ENCODE assay signal across 9 mouse cellular contexts in genomic region chr3:90313367-90313766, GRCm38 (mm10). TPM values are rescaled to one million over a fixed set of nuclear protein-coding genes. Genes with fewer than 3 reads are reported as not detected.
DNase-seq lines count a peak whose midpoint lies in the region; ATAC-seq and TF ChIP-seq lines count a peak whose summit lies in the region.
"Had no signal": no experiment of that assay in that cellular context is flagged by ENCODE, and none has a peak within 500 bp of the region (broad histone marks: within the 10 kb centered on the region; RNA-seq: fewer than 3 reads in every experiment).

No protein-coding gene starts in this region.

- no peak for TF ChIP-seq POLR2A in heart, adult 2 months (IDR thresholded peaks at IDR 0.05; ENCODE audit: insufficient read depth, low read depth, low read length)

- no peak for DNase-seq in heart, adult 2 months
- no peak for DNase-seq in heart, adult 11 months
- peak; percentile 10 for DNase-seq in thymus, postnatal 25 days
- DNase-seq in thymus, adult 18-20 months: no peak
- DNase-seq in MN1 (ENCODE audit: low spot score): no peak
- no peak for DNase-seq in layer of hippocampus, postnatal 14 days (ENCODE audit: low spot score in 2 of 2)
- no peak for DNase-seq in ovary, postnatal 36 days (ENCODE audit: low spot score)

- H3K79me2 ChIP-seq in heart, adult 2 months (replicated peaks; ENCODE audit: control insufficient read depth, insufficient read depth, low read length): peaks cover 4% of the 10 kb centered on the region

- H3K27ac ChIP-seq in heart, adult 2 months: no peak overlapping the region
- H3K27ac ChIP-seq: heart, embryonic 13.5 days had no signal

- no peaks in the 10 kb centered on the region; the same call in 1 of the 2 replicates for H3K4me1 ChIP-seq in heart, adult 2 months (ENCODE audit: control insufficient read depth, insufficient read depth, low read length)

- intact Hi-C loops in heart, adult 2 months (cut with DNase I): no loop called here

- ATAC-seq in granulocyte monocyte progenitor cell, adult 5-6 weeks (replicated peaks; ENCODE audit: poor library complexity, severe bottlenecking): peak; percentile 85

- peaks cover 3% of the 10 kb centered on the region for H3K36me3 ChIP-seq in heart, adult 2 months (ENCODE audit: control insufficient read depth, insufficient read depth, low read length)
- H3K36me3 ChIP-seq: heart, embryonic 13.5 days had no signal

- TF ChIP-seq EP300 in heart, adult 2 months (IDR thresholded peaks at IDR 0.05; ENCODE audit: insufficient read depth, low read depth, low read length): no peak

- H3K9ac ChIP-seq in heart, adult 2 months (ENCODE audit: low read depth, low read length): no peak overlapping the region
- H3K9ac ChIP-seq: heart, embryonic 13.5 days had no signal

- peak; percentile 68 for TF ChIP-seq CTCF in heart, adult 2 months (IDR thresholded peaks at IDR 0.05)

- H3K27me3 ChIP-seq in heart, adult 2 months (ENCODE audit: control insufficient read depth, insufficient read depth, low read length): no peaks in the 10 kb centered on the region
- H3K27me3 ChIP-seq: heart, embryonic 13.5 days had no signal

- no peak overlapping the region for H3K4me3 ChIP-seq in heart, adult 2 months
- H3K4me3 ChIP-seq: heart, embryonic 13.5 days had no signal

RNA-seq across cellular contexts. Expression of gene Gatad2b, which starts 20.4 kb away (rescaled TPM):
- total RNA-seq in heart, adult 2 months (2021): 10 to 100 TPM; 40.0 to 45.3 TPM
- 17.7 and 21.0 TPM in 2 replicates for polyA plus RNA-seq in heart, adult 2 months (2012; rRNA removed)
- 68.7 and 83.6 TPM in 2 replicates for total RNA-seq in granulocyte monocyte progenitor cell, adult 5-6 weeks (2014; fragmentation: Nextera tagmentation)
- 19.4 and 19.9 TPM in 2 replicates for total RNA-seq in granulocyte monocyte progenitor cell, adult 5-6 weeks (2017)
- 10 to 100 TPM; 92.7 to 96.5 TPM for total RNA-seq in layer of hippocampus, postnatal 14 days (2021)

RNA-seq across cellular contexts. Expression of gene Dennd4b, which starts 48.4 kb away (rescaled TPM):
- 10 to 100 TPM; 35.7 to 36.5 TPM for total RNA-seq in heart, adult 2 months (2021)
- 45.6 and 45.9 TPM in 2 replicates for polyA plus RNA-seq in heart, adult 2 months (2012; rRNA removed)
- 28.1 and 37.5 TPM in 2 replicates for total RNA-seq in granulocyte monocyte progenitor cell, adult 5-6 weeks (2014; fragmentation: Nextera tagmentation)
- total RNA-seq in granulocyte monocyte progenitor cell, adult 5-6 weeks (2017): 13.6 and 16.5 TPM in 2 replicates
- 10 to 100 TPM; 22.4 to 24.4 TPM for total RNA-seq in layer of hippocampus, postnatal 14 days (2021)

RNA-seq across cellular contexts. Expression of gene Crtc2, which starts 59.4 kb away (rescaled TPM):
- total RNA-seq in heart, adult 2 months (2021): 10 to 100 TPM; 16.6 to 17.1 TPM
- 32.9 and 33.7 TPM in 2 replicates for polyA plus RNA-seq in heart, adult 2 months (2012; rRNA removed)
- 48.1 and 49.5 TPM in 2 replicates for total RNA-seq in granulocyte monocyte progenitor cell, adult 5-6 weeks (2014; fragmentation: Nextera tagmentation)
- 10.1 and 11.4 TPM in 2 replicates for total RNA-seq in granulocyte monocyte progenitor cell, adult 5-6 weeks (2017)
- 10 to 100 TPM; 32.4 to 33.6 TPM for total RNA-seq in layer of hippocampus, postnatal 14 days (2021)
